Mouse (Mus musculus) kidney, embryonic 16.5 days (tissue): ENCODE measurements at regions not wholly inside any gene's neighbourhood (a gene's known extent, or its start where the extent isn't known, plus 50 kb on each side); places are given as distances from the start of the nearest gene placed in this dataset.
"Not testable (repeated sequence)": the region's sequence is repeated elsewhere in the genome, so short reads cannot be mapped to it uniquely, and the experiment has no call there.

Experiments used
- ATAC-seq: fragments of 200-750 bp; cut with Nextera tagmentation; 2 replicates; pipeline ENCODE4 v1.8.0; 2017; ENCODE audit warnings: moderate TSS enrichment; ENCODE audit not compliant: low FRiP score, low TSS enrichment
- H3K27ac ChIP-seq: fragments of 300-500 bp; sonication (generic); 2 replicates; pipeline ENCODE4 v1.5.1; 2014; ENCODE audit warnings: low read length
- H3K27me3 ChIP-seq: fragments of 300-500 bp; sonication (generic); 2 replicates; pipeline ENCODE4 v1.6.1; 2014; ENCODE audit warnings: low read length, control low read depth, mixed read lengths; ENCODE audit not compliant: insufficient read depth
- H3K36me3 ChIP-seq: fragments of 300-500 bp; sonication (generic); 2 replicates; pipeline ENCODE4 v1.6.1; 2014; ENCODE audit warnings: low read length, control low read depth, mixed read lengths; ENCODE audit not compliant: insufficient read depth
- H3K4me1 ChIP-seq: fragments of 300-500 bp; sonication (generic); 2 replicates; pipeline ENCODE4 v1.6.1; 2014; ENCODE audit warnings: low read length, control low read depth, mixed read lengths; ENCODE audit not compliant: insufficient read depth
- H3K4me2 ChIP-seq: fragments of 300-500 bp; sonication (generic); replicated peaks from 2 replicates; pipeline ENCODE4 v1.6.1; 2014; ENCODE audit warnings: low read depth, low read length
- H3K4me3 ChIP-seq: fragments of 300-500 bp; sonication (generic); 2 replicates; pipeline ENCODE4 v1.5.1; 2014; ENCODE audit warnings: mild to moderate bottlenecking, low read length
- H3K9ac ChIP-seq: fragments of 300-500 bp; sonication (generic); replicated peaks from 2 replicates; pipeline ENCODE4 v1.6.1; 2014; ENCODE audit warnings: low read length
- H3K9me3 ChIP-seq: fragments of 300-500 bp; sonication (generic); 2 replicates; pipeline ENCODE4 v1.6.1; 2016; ENCODE audit warnings: low read length, control low read depth
- WGBS: fragments of 180-500 bp; shearing (Covaris S2); extraction: QIAGEN DNeasy Blood & Tissue Kit; methylation state at CpG from one replicate; pipeline ENCODE4 v1.1.7; 2014; 5-methylcytosine and 5-hydroxymethylcytosine counted together

- Histone ChIP-seq H3K27me3 (no peaks in the 10 kb centered on the region), H3K9ac (no peak overlapping the region), H3K4me2 (no peak overlapping the region), H3K36me3 (no peaks in the 10 kb centered on the region), H3K4me1 (peaks cover 6% of the 10 kb centered on the region; the same call in 1 of the 2 replicates), H3K9me3 (no peaks in the 10 kb centered on the region), H3K4me3 (no peak overlapping the region), H3K27ac (no peak overlapping the region)
- no peak for ATAC-seq
- 45% methylated on average over 2 of the region's 2 CpGs for WGBS
These were observed 152.0 kb upstream of the Arglu1 start for GRCm38 (mm10) chr8:8842326-8842725.

GRCm38 (mm10) chr8:8836166-8836565, 145.8 kb upstream of the Arglu1 start:
- H3K4me3 ChIP-seq, H3K9me3 ChIP-seq, H3K36me3 ChIP-seq, ATAC-seq, H3K4me1 ChIP-seq, H3K9ac ChIP-seq, H3K27ac ChIP-seq, H3K27me3 ChIP-seq, H3K4me2 ChIP-seq: not testable (repeated sequence)
- 82% methylated on average over 9 of the region's 11 CpGs for WGBS

GRCm38 (mm10) chr8:8831306-8831705, 141.0 kb upstream of the Arglu1 start:
- Histone ChIP-seq H3K36me3 (no peaks in the 10 kb centered on the region), H3K9me3 (no peaks in the 10 kb centered on the region), H3K4me3 (no peak overlapping the region), H3K27me3 (no peaks in the 10 kb centered on the region), H3K9ac (no peak overlapping the region), H3K27ac (no peak overlapping the region), H3K4me1 (peaks cover 10% of the 10 kb centered on the region; the same call in 1 of the 2 replicates), H3K4me2 (no peak overlapping the region)
- 74% methylated on average over 6 of the region's 6 CpGs for WGBS
- ATAC-seq, result no peak

- peak overlapping the region; percentile 54 for H3K27ac ChIP-seq
- ATAC-seq, result peak; percentile 60; the same call in 1 of the 2 replicates
- WGBS, result 23% methylated on average over 14 of the region's 14 CpGs
These were observed 138.9 kb upstream of the Arglu1 start for GRCm38 (mm10) chr8:8829230-8829629.

GRCm38 (mm10) chr8:8827555-8827954, 137.2 kb upstream of the Arglu1 start:
- 76% methylated on average over 7 of the region's 7 CpGs for WGBS
- H3K4me1 ChIP-seq, result peaks cover 10% of the 10 kb centered on the region; the same call in 1 of the 2 replicates
- H3K27me3 ChIP-seq, result no peaks in the 10 kb centered on the region
- H3K36me3 ChIP-seq, result no peaks in the 10 kb centered on the region
- no peak overlapping the region for H3K27ac ChIP-seq
- no peak for ATAC-seq
- H3K9ac ChIP-seq, result no peak overlapping the region
- H3K4me2 ChIP-seq, result no peak overlapping the region
- H3K9me3 ChIP-seq, result no peaks in the 10 kb centered on the region
- H3K4me3 ChIP-seq, result no peak overlapping the region

More at GRCm38 (mm10) chr8:8829230-8829629, 138.9 kb upstream of the Arglu1 start:
- H3K36me3 ChIP-seq, result no peaks in the 10 kb centered on the region
- H3K27me3 ChIP-seq, result no peaks in the 10 kb centered on the region
- H3K9me3 ChIP-seq, result no peaks in the 10 kb centered on the region
- 0 out of 2 replicates have a peak overlapping the region, but pooled peaks have one; percentile 7 for H3K4me2 ChIP-seq
- H3K4me1 ChIP-seq, result peaks cover 10% of the 10 kb centered on the region; the same call in 1 of the 2 replicates
- no peak overlapping the region for H3K4me3 ChIP-seq
- no peak overlapping the region for H3K9ac ChIP-seq

- Histone ChIP-seq H3K4me1 (peaks cover 10% of the 10 kb centered on the region; the same call in 1 of the 2 replicates), H3K27me3 (no peaks in the 10 kb centered on the region), H3K4me2 (no peak overlapping the region), H3K36me3 (no peaks in the 10 kb centered on the region), H3K9me3 (no peaks in the 10 kb centered on the region), H3K9ac (no peak overlapping the region), H3K4me3 (no peak overlapping the region), H3K27ac (no peak overlapping the region)
- no peak for ATAC-seq
- 71% methylated on average over 9 of the region's 9 CpGs for WGBS
These were observed 136.5 kb upstream of the Arglu1 start for GRCm38 (mm10) chr8:8826801-8827200.

- ATAC-seq, result no peak
- no peak overlapping the region for H3K27ac ChIP-seq
- 67% methylated on average over 5 of the region's 5 CpGs for WGBS
- H3K4me3 ChIP-seq, result no peak overlapping the region
- H3K36me3 ChIP-seq, result no peaks in the 10 kb centered on the region
- no peak overlapping the region for H3K4me2 ChIP-seq
- H3K27me3 ChIP-seq, result no peaks in the 10 kb centered on the region
- H3K9me3 ChIP-seq, result no peaks in the 10 kb centered on the region
- peaks cover 9% of the 10 kb centered on the region; the same call in 1 of the 2 replicates for H3K4me1 ChIP-seq
- no peak overlapping the region for H3K9ac ChIP-seq
These were observed 134.6 kb upstream of the Arglu1 start for GRCm38 (mm10) chr8:8824886-8825285.

- 61% methylated on average over 6 of the region's 6 CpGs for WGBS
- ATAC-seq, result no peak
- Histone ChIP-seq H3K4me2 (no peak overlapping the region), H3K9ac (no peak overlapping the region), H3K4me3 (no peak overlapping the region), H3K27ac (no peak overlapping the region), H3K4me1 (no peaks in the 10 kb centered on the region), H3K27me3 (no peaks in the 10 kb centered on the region), H3K9me3 (no peaks in the 10 kb centered on the region), H3K36me3 (no peaks in the 10 kb centered on the region)
These were observed 130.8 kb upstream of the Arglu1 start for GRCm38 (mm10) chr8:8821119-8821518.

GRCm38 (mm10) chr8:8820614-8821013, 130.3 kb upstream of the Arglu1 start:
- Histone ChIP-seq H3K27me3 (no peaks in the 10 kb centered on the region), H3K4me2 (no peak overlapping the region), H3K27ac (no peak overlapping the region), H3K4me1 (no peaks in the 10 kb centered on the region), H3K4me3 (no peak overlapping the region), H3K9ac (no peak overlapping the region), H3K36me3 (no peaks in the 10 kb centered on the region), H3K9me3 (no peaks in the 10 kb centered on the region)
- no peak for ATAC-seq
- 72% methylated on average over 6 of the region's 6 CpGs for WGBS

- Histone ChIP-seq H3K4me2 (no peak overlapping the region), H3K27ac (peak overlapping the region; percentile 19; the same call in 1 of the 2 replicates), H3K27me3 (no peaks in the 10 kb centered on the region), H3K4me1 (no peaks in the 10 kb centered on the region), H3K36me3 (no peaks in the 10 kb centered on the region), H3K9ac (no peak overlapping the region), H3K4me3 (no peak overlapping the region), H3K9me3 (no peaks in the 10 kb centered on the region)
- ATAC-seq, result peak; percentile 77
- WGBS, result 73% methylated on average over 9 of the region's 9 CpGs
These were observed 129.1 kb upstream of the Arglu1 start for GRCm38 (mm10) chr8:8819233-8819931.
